Mouse (Mus musculus) heart, postnatal 36 days (tissue): ENCODE data around the gene Kcnk3. TPM values are rescaled to one million over a fixed set of nuclear protein-coding genes. Genes with fewer than 3 reads are reported as not detected.

Experiments
- DNase-seq, 2 experiments: peaks; one replicate each; pipeline ENCODE4 v3.0.0; 2021 to 2022
- intact Hi-C: fragments of 180-260 bp; cut with DNase I; formaldehyde crosslinking; loops from one replicate; pipeline ENCODE4 v1.15.1; 2025
- microRNA-seq, 2 experiments: library from miRNA; unstranded; fragments of <30 nt; microRNA quantifications; one replicate each; pipeline ENCODE4 v1.2.0; 2021; ENCODE audit warnings: borderline number of aligned reads in 2 of 2
- total RNA-seq, 2 experiments: library from RNA; stranded (reverse); gene quantifications; 2 replicates each; pipeline ENCODE4 v1.2.3; 2021

Gene Kcnk3
- total RNA-seq, 2 experiments from 2014 or later: 234 to 245 TPM

DNA sequence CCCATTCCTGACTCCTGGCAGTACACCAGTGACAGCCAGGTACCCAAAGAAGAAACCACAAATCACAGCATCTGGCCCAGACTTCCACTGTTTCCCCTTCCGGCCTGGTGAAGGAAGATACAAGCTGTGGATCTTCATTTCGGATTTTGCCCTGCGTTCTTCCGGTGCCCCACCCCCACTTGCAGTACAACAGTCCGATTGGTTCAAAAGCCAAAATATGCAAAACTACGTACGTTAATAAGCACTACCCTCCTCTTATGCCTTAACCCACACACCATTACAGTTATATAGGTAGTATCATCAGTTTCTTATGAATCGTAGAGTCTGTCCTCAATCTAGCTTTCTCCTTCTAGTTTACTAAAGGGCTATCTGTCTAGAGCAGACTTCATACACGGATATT is 77.4 kb downstream of the Kcnk3 start:
- DNase-seq: no peak
- intact Hi-C loops: loop anchor here (2.0 kb wide), 1 partner anchor 15 kb away; no protein-coding TSS in a partner anchor

DNA sequence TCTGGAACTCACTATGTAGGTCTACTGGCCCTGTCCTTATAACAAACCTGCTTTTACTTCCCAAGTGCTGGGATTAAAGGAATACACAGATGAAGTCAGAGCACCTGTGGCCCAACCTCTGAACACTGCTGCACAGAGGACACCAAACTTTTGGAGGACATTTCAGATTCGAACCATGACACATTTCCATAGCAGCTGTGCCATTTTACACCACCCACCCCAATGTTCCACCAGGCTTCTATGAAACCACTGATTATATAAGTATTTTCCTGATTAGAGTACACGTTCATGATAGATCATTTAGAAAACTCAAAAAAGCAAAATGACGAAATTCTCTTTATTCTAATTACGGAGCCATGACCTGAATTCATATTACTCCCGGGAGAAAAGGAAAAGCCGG is 78.0 kb downstream of the Kcnk3 start:
- intact Hi-C loops: loop anchor here (2.0 kb wide), 1 partner anchor 15 kb away; no protein-coding TSS in a partner anchor
- DNase-seq: no peak

DNA sequence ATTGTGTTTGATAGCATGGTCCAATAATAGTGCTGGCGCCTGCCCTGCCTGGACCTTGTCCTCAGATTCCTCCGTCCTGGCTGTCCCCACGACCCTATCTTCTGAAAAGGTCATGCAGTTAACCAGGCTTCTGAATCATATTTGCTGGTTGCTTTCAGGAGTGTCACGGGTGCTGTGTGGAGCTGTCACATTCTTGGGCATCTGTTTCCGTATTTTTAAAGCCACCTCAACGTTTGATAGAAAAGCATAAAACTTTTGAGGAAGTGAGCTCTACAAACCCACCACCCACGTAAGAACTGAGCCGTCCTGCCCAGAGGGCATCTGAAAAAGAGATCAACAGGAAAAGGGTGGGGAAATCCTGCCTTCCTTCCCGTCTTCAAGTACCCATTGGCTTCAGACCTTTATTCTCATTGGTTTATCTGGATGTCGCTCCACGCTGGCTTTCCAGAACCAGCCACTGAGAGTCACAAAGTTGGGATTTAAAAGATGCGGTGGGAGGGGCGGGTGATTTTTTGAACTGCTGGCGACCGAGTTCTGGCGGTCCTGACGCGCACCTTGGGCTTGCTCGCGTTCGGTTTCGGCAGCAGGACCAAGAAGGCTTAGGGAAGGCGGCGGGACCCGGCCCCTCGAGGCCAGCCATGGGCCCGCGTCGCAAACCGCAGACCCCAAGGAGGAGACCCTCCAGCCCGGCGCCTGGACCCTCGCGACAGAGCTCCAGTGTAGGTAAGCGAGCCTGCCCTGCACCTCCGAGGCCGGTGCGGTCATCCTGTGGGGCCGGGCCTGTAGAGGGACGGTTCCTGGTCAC is 78.6 kb downstream of the Kcnk3 start, which contains the start of gene Cenpa:
TSS of gene Cenpa (plus strand) at position 387 of the 805 bp plus-strand sequence.
- intact Hi-C loops: no loop called here
- DNase-seq: peak; percentile 84 to 85

DNA sequence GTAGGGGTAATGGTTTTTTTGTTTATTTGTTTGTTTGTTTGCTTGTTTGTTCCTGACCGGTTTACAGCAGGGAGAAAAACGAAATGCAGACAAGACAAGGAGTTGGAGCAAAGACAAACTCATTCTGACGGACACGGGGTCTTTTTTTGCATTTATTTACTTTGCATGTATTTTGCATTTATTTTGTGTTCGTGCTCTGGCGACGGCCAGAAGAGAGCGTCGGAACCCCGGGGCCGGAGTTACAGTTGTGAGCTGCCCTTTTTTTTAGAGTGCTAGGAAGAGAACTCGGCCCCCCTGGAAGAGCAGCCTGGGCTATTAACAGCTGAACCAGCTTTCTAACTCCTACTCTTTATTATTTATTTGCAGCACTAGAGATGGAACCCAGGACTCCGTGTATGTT is 79.2 kb downstream of the Kcnk3 start:
- DNase-seq: no peak
- intact Hi-C loops: no loop called here

DNA sequence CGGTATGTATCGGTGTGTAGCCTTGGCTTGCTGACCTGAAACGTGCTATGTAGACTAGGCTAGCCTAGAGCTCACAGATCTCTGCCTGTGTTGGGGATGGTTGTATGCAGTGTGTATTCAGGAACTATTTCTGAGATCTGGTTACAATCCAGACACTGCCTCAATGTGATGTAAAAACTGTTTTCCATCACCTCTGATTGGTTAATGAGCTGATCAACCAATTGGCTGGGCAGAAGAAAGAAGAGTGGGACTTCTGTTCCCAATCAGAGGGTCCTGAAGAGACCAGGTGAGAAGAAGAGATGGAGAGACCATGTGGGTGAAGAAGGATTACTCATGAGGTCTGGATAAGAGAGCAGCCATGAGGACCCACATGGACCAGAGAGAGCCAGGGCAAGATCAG is 79.7 kb downstream of the Kcnk3 start:
- no peak for DNase-seq
- intact Hi-C loops: no loop called here

DNA sequence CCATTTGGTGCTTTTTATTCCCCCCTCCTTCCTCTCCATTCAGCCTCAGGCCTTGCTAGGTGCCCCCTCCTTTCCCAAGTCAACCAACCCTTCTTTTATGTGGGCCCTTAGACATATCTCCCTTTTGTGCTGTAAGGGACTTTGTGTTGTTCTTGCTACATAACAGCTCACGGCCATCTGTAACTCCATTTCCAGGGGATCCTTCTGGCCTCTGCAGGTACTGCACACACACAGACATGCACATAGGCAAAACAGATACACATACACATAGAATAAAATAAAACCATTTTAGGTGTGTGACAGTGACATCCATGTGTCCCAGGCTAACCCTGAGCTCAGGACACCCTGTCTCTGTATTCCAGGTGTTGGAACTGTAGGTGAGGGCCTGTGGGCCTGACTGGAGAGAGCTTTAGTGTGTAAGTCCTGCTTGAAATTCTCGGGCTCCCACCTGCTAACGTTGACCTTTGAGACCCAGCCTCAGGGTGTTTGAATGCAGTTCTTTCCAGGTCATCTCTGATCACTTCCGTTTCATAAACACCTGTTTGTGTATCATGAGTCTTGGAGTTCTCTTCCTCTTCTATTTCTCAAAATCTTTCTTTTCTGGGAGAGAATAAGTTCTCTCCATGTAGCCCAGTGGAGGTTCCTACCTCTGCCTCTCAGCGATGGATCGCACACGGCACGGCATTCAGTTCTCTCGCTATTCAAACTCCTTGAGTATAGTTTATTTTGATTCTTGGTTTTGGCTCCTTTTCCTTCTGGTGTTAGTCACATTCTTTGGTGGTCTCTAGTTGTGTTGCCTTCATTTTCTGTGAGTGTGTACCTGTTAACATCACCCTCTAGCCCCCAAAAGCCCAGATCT is 80.9 kb downstream of the Kcnk3 start:
- intact Hi-C loops: no loop called here

DNA sequence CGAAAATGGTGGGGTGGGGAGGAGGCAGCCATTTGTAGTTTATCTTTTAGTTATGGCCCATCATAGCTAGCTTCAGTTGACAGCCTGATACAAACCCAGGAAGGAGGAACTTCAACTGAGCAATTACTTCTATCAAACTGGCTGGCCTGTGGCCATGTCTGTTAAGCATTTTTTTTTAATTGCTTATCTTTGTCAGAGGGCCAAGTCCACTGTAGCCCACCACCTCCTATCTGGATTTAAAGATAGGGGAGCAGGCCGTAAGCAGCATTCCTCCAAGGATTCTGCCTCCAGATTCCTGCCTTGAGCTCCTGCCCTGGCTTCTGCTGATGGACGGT is 81.5 kb downstream of the Kcnk3 start:
- intact Hi-C loops: no loop called here
- DNase-seq: no peak

More for the DNA sequence above, 80.9 kb downstream of the Kcnk3 start:
- DNase-seq: no peak

DNA sequence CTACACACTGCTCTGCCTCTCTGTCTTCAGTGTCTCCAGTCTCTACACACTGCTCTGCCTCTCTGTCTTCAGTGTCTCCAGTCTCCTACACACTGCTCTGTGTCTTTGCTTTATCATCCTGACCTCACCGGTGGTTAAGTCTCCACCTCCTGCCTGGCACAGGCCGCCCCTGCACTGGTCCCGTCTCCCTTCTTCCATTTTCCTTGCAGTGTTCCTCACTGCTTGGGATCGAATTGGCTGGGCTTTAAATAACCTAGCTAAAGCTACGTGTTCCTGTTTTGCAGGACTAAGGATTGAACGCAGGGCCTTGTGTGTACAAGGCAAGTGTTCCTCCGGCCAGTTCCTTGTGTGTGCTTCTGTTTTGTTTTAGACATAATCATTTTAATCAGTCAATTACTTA is 82.1 kb downstream of the Kcnk3 start:
- intact Hi-C loops: no loop called here
- no peak for DNase-seq

DNA sequence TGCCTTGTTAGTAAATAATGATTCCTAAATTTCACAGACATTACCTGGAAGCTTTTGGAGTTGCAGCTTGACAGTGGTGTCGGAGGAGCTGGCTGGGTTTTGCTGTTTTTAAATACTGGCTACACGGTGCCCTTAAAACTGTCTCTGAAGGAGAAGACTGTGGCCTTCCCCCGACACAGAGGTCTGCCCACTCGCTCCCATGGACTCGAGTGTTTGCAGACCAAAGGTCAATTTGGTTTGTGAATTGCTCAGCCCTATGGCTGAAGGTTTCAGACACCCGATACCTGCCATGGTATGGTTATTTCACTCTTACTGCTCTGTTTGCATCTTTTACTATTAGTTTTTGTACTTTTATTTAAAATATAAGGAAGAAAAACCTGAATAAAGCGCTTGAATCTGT is 86.0 kb downstream of the Kcnk3 start:
- intact Hi-C loops: no loop called here
- no peak for DNase-seq

Small RNA genes within 50 kb of the gene (microRNA-seq; reads per million reads assigned to microRNA genes)
- gene Mir5625: 0 reads per million in 2 experiments

Other genes with a start within 250 kb of the Kcnk3 start
- not detected for gene Otof, start 126.2 kb upstream of the Kcnk3 start, total RNA-seq
- not detected for gene 1700001C02Rik, start 122.1 kb upstream of the Kcnk3 start, total RNA-seq
- gene Cib4, start 42.3 kb upstream of the Kcnk3 start, total RNA-seq: not detected
- 10 to 100 TPM; 50.0 to 53.3 TPM for gene Slc35f6, start 59.8 kb downstream of the Kcnk3 start, total RNA-seq
- gene Cenpa, start 78.6 kb downstream of the Kcnk3 start, total RNA-seq: 10 to 100 TPM; 49.5 to 55.2 TPM
- gene Dpysl5, start 123.4 kb downstream of the Kcnk3 start, total RNA-seq: under 1 TPM; 0.69 to 0.79 TPM
- 10 to 100 TPM; 34.0 to 39.6 TPM for gene Mapre3, start 226.5 kb downstream of the Kcnk3 start, total RNA-seq